Mouse (Mus musculus) kidney, postnatal 25 days (tissue): ENCODE data around the gene Dvl1.

Source experiments
- DNase-seq, 2 experiments: peaks; one replicate each; pipeline ENCODE4 v3.0.0; 2021; ENCODE audit warnings: mixed read lengths in 2 of 2

Dvl1 gene

DNA sequence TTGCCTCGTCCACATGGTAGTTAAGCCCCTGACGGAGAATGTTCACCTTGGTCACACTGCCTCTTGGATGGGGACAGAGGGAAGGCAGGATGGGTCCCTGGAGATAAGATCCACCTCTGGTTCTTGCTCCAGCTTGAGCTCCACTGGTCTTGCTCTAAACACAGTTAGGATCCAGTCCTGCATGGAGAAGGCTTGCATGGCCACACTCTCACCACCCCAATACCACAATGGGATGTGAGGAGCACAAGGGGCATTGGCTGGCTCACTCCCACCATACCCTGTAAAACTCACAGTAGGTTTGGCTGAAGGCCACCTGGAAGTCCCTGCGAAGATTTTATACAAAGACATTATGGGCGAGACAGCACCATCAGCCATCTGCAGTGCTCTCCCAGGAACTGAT is 61.5 kb downstream of the Dvl1 start:
- DNase-seq = peak; percentile 0 to 31
